Mouse (Mus musculus): Measurements from ENCODE around the gene Cd3eap. TPM values are rescaled to one million over a fixed set of nuclear protein-coding genes. Genes with fewer than 3 reads are reported as not detected.

Cd3eap gene
- total and polyA plus RNA-seq, 3 experiments: 43.9 to 49.8 TPM; not detected in 1

GRCm38 (mm10) chr7:19338060-19338459 lies 21.2 kb downstream of the Cd3eap start:
- no peak for DNase-seq (ENCODE audit: low read depth, low spot score)
- TF ChIP-seq RCOR1 (IDR thresholded peaks at IDR 0.05; ENCODE audit: low read depth, low read length) (no peak), MEF2A (IDR thresholded peaks at IDR 0.05; ENCODE audit: extremely low read depth, insufficient replicate concordance, low read depth, low read length, poor library complexity, severe bottlenecking) (no peak)
- Histone ChIP-seq H3K27ac (ENCODE audit: control insufficient read depth, low read depth, low read length) (no peak overlapping the region), H3K4me3 (ENCODE audit: control insufficient read depth in 1 of 2, insufficient read depth in 1 of 2, low read depth in 2 of 2, low read length in 2 of 2) (no peak overlapping the region), H3K79me2 (ENCODE audit: control insufficient read depth, insufficient read depth, low read length, poor library complexity) (no peaks in the 10 kb centered on the region), H3K9ac (ENCODE audit: control insufficient read depth, low read depth, low read length, poor library complexity, severe bottlenecking) (no peak overlapping the region), H3K27me3 (ENCODE audit: control insufficient read depth in 1 of 2, insufficient read depth in 2 of 2, low read length in 2 of 2) (peaks cover 0 to 6% of the 10 kb centered on the region in 2 experiments; a peak in 2 of 4 replicates), H3K36me3 (ENCODE audit: control insufficient read depth in 1 of 2, insufficient read depth in 2 of 2, low read length in 2 of 2) (peaks cover 0 to 3% of the 10 kb centered on the region in 2 experiments; a peak in 2 of 4 replicates), H3K9me3 (replicated peaks; ENCODE audit: insufficient read depth, low read length) (no peaks in the 10 kb centered on the region), H3K4me1 (ENCODE audit: control insufficient read depth in 1 of 2, insufficient read depth in 2 of 2, low read length in 2 of 2) (peaks cover 6 to 7% of the 10 kb centered on the region in 2 experiments)

GRCm38 (mm10) chr7:19337122-19337521 lies 22.2 kb downstream of the Cd3eap start:
- no peaks in the 10 kb centered on the region for H3K9me3 ChIP-seq (replicated peaks; ENCODE audit: insufficient read depth, low read length)
- H3K9ac ChIP-seq (ENCODE audit: control insufficient read depth, low read depth, low read length, poor library complexity, severe bottlenecking): no peak overlapping the region
- DNase-seq (ENCODE audit: low read depth, low spot score): no peak
- no peak overlapping the region for H3K27ac ChIP-seq (ENCODE audit: control insufficient read depth, low read depth, low read length)
- no peak overlapping the region for H3K4me3 ChIP-seq (ENCODE audit: control insufficient read depth in 1 of 2, insufficient read depth in 1 of 2, low read depth in 2 of 2, low read length in 2 of 2)
- H3K36me3 ChIP-seq (ENCODE audit: control insufficient read depth in 1 of 2, insufficient read depth in 2 of 2, low read length in 2 of 2): peaks cover 0 to 7% of the 10 kb centered on the region in 2 experiments; a peak in 2 of 4 replicates
- H3K27me3 ChIP-seq (ENCODE audit: control insufficient read depth in 1 of 2, insufficient read depth in 2 of 2, low read length in 2 of 2): peaks cover 0 to 6% of the 10 kb centered on the region in 2 experiments; a peak in 2 of 4 replicates
- no peaks in the 10 kb centered on the region for H3K79me2 ChIP-seq (ENCODE audit: control insufficient read depth, insufficient read depth, low read length, poor library complexity)
- TF ChIP-seq MAFK (IDR thresholded peaks at IDR 0.05; ENCODE audit: borderline replicate concordance, low read depth, low read length) (no peak), ETS1 (IDR thresholded peaks at IDR 0.05; ENCODE audit: low read depth, low read length) (no peak), SIN3A (IDR thresholded peaks at IDR 0.05; ENCODE audit: low read length) (no peak), GABPA (IDR thresholded peaks at IDR 0.05; ENCODE audit: low read depth, low read length) (no peak)
- H3K4me1 ChIP-seq (ENCODE audit: control insufficient read depth in 1 of 2, insufficient read depth in 2 of 2, low read length in 2 of 2): peaks cover 4 to 7% of the 10 kb centered on the region in 2 experiments

- peaks cover 4 to 7% of the 10 kb centered on the region in 2 experiments for H3K4me1 ChIP-seq (ENCODE audit: control insufficient read depth in 1 of 2, insufficient read depth in 2 of 2, low read length in 2 of 2)
Measured at GRCm38 (mm10) chr7:19335583-19335982, 23.7 kb downstream of the Cd3eap start.

More at GRCm38 (mm10) chr7:19335583-19335982, 23.7 kb downstream of the Cd3eap start:
- TF ChIP-seq NELFE (IDR thresholded peaks at IDR 0.05; ENCODE audit: low read depth, low read length) (no peak), E2F4 (IDR thresholded peaks at IDR 0.05; ENCODE audit: borderline replicate concordance, low read depth, low read length) (no peak), ELF1 (IDR thresholded peaks at IDR 0.05; ENCODE audit: low read depth, low read length) (peak; percentile 47; the same call in 1 of the 2 replicates), POLR2A (IDR thresholded peaks at IDR 0.05; ENCODE audit: control insufficient read depth in 1 of 2, insufficient read depth in 1 of 2, low read depth in 1 of 2, low read length in 2 of 2, poor library complexity in 1 of 2) (no peak), GATA1 (IDR thresholded peaks at IDR 0.05; ENCODE audit: low read depth, low read length) (no peak), ZKSCAN1 (IDR thresholded peaks at IDR 0.05; ENCODE audit: low read depth, low read length) (no peak)
- peak; percentile 83 for DNase-seq (ENCODE audit: low read depth, low spot score)
- Histone ChIP-seq H3K36me3 (ENCODE audit: control insufficient read depth in 1 of 2, insufficient read depth in 2 of 2, low read length in 2 of 2) (peaks cover 0 to 7% of the 10 kb centered on the region in 2 experiments; a peak in 2 of 4 replicates), H3K9ac (ENCODE audit: control insufficient read depth, low read depth, low read length, poor library complexity, severe bottlenecking) (no peak overlapping the region), H3K4me3 (ENCODE audit: control insufficient read depth in 1 of 2, insufficient read depth in 1 of 2, low read depth in 2 of 2, low read length in 2 of 2) (no peak overlapping the region; a peak in 1 of 4 replicates), H3K9me3 (replicated peaks; ENCODE audit: insufficient read depth, low read length) (no peaks in the 10 kb centered on the region), H3K27ac (ENCODE audit: control insufficient read depth, low read depth, low read length) (no peak overlapping the region), H3K79me2 (ENCODE audit: control insufficient read depth, insufficient read depth, low read length, poor library complexity) (no peaks in the 10 kb centered on the region), H3K27me3 (ENCODE audit: control insufficient read depth in 1 of 2, insufficient read depth in 2 of 2, low read length in 2 of 2) (no peaks in the 10 kb centered on the region; a peak in 2 of 4 replicates)

Measured in MEL (cell line).